Comparison of ENCODE assay signal across 26 mouse cellular contexts in the genomic region with DNA sequence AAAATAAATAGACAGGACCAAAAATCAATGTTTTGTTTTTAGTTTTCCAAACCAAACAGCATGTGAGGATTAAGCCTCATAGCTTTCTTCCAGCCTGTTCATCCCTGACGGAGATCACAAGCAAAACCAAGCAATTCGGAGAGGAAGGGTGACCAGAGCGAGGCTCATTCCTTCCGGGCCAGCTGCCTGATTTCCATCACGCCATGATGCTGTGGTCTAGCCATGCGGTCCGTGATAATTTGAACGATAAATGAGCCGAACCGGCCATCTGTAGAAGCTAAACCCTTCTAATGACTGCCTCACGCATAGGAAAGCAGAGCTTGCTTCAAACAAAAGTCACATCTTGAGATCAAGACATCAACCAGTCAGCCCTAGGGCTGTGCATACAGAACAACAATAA.
DNase-seq lines count a peak whose midpoint lies in the region; ATAC-seq lines count a peak whose summit lies in the region.
"Had no signal": no experiment of that assay in that cellular context is flagged by ENCODE, and none has a peak within 500 bp of the region (broad histone marks: within the 10 kb centered on the region; RNA-seq: fewer than 3 reads in every experiment).

No protein-coding gene starts in this region.

- WGBS in embryonic facial prominence, embryonic 14.5 days = 83% methylated on average over 11 of the region's 11 CpGs
- 90% methylated on average over 11 of the region's 11 CpGs for WGBS in embryonic facial prominence, embryonic 10.5 days

- no peaks in the 10 kb centered on the region for H3K36me3 ChIP-seq in embryonic facial prominence, embryonic 14.5 days (ENCODE audit: control insufficient read depth, insufficient read depth, low read length)
- H3K36me3 ChIP-seq in embryonic facial prominence, embryonic 10.5 days (replicated peaks) = no peaks in the 10 kb centered on the region
- H3K36me3 ChIP-seq: embryonic facial prominence, embryonic 15.5 days; forebrain, embryonic 12.5 days; heart, embryonic 12.5 days; hindbrain, embryonic 15.5 days; intestine, embryonic 15.5 days; limb, embryonic 12.5 days; liver, embryonic 15.5 days had no signal

- H3K9ac ChIP-seq in embryonic facial prominence, embryonic 14.5 days (ENCODE audit: low read depth, low read length) = no peak overlapping the region
- H3K9ac ChIP-seq: embryonic facial prominence, embryonic 15.5 days; forebrain, embryonic 12.5 days; forebrain, postnatal 0 days; heart, embryonic 12.5 days; hindbrain, embryonic 15.5 days; intestine, embryonic 15.5 days; limb, embryonic 12.5 days; liver, embryonic 15.5 days had no signal

- peaks cover 10% of the 10 kb centered on the region for H3K4me1 ChIP-seq in embryonic facial prominence, embryonic 14.5 days (ENCODE audit: control insufficient read depth, insufficient read depth, low read length)
- H3K4me1 ChIP-seq in embryonic facial prominence, embryonic 10.5 days = no peaks in the 10 kb centered on the region
- H3K4me1 ChIP-seq: heart, embryonic 12.5 days; intestine, embryonic 15.5 days; limb, embryonic 12.5 days; liver, embryonic 15.5 days had no signal

- no peaks in the 10 kb centered on the region for H3K9me3 ChIP-seq in embryonic facial prominence, embryonic 14.5 days (ENCODE audit: control insufficient read depth, low read length)
- H3K9me3 ChIP-seq in embryonic facial prominence, embryonic 10.5 days = no peaks in the 10 kb centered on the region
- H3K9me3 ChIP-seq: embryonic facial prominence, embryonic 15.5 days; forebrain, embryonic 12.5 days; heart, embryonic 12.5 days; hindbrain, embryonic 15.5 days; intestine, embryonic 15.5 days; limb, embryonic 12.5 days; liver, embryonic 15.5 days had no signal

- peak; percentile 22 for DNase-seq in embryonic facial prominence, embryonic 14.5 days (ENCODE audit: low spot score)
- no peak for DNase-seq in embryonic facial prominence, embryonic 10.5 days (ENCODE audit: low spot score)
- DNase-seq in lung, postnatal 36 days = peak; percentile 4
- no peak for DNase-seq in lung, postnatal 14 days
- DNase-seq in testis, postnatal 10 days (ENCODE audit: low spot score) = peak; percentile 26
- DNase-seq in testis, postnatal 14 days (ENCODE audit: low spot score) = no peak
- DNase-seq in layer of hippocampus, postnatal 36 days = no peak
- DNase-seq: adrenal gland, postnatal 14 days; cerebellum, adult 2 months; forebrain, postnatal 0 days; heart, adult 2 months; heart, postnatal 4 days; kidney, adult 8-10 months; kidney, postnatal 10 days; right cerebral cortex, postnatal 4 days; thymus, postnatal 4 days had no signal

- ATAC-seq in embryonic facial prominence, embryonic 14.5 days (ENCODE audit: low read depth) = no peak
- ATAC-seq: CD4-positive, CD25-positive, alpha-beta regulatory T cell, adult 4 months; forebrain, postnatal 0 days; intestine, embryonic 15.5 days had no signal

- H3K27me3 ChIP-seq in embryonic facial prominence, embryonic 14.5 days (replicated peaks; ENCODE audit: control insufficient read depth, insufficient read depth, low read length) = no peaks in the 10 kb centered on the region
- no peaks in the 10 kb centered on the region for H3K27me3 ChIP-seq in embryonic facial prominence, embryonic 10.5 days (replicated peaks; ENCODE audit: low read depth, poor library complexity, severe bottlenecking)
- H3K27me3 ChIP-seq: embryonic facial prominence, embryonic 15.5 days; heart, embryonic 12.5 days; hindbrain, embryonic 15.5 days; intestine, embryonic 15.5 days; limb, embryonic 12.5 days; liver, embryonic 15.5 days had no signal

- H3K27ac ChIP-seq in embryonic facial prominence, embryonic 14.5 days (replicated peaks; ENCODE audit: low read depth, low read length) = no peak overlapping the region
- H3K27ac ChIP-seq in embryonic facial prominence, embryonic 10.5 days (replicated peaks) = no peak overlapping the region
- H3K27ac ChIP-seq: embryonic facial prominence, embryonic 15.5 days; forebrain, embryonic 12.5 days; heart, adult 2 months; hindbrain, embryonic 15.5 days; intestine, embryonic 15.5 days; limb, embryonic 12.5 days; liver, embryonic 15.5 days; macrophage; stomach, postnatal 0 days had no signal

- no peak overlapping the region for H3K4me3 ChIP-seq in embryonic facial prominence, embryonic 14.5 days (ENCODE audit: low read depth, low read length)
- H3K4me3 ChIP-seq in embryonic facial prominence, embryonic 10.5 days = no peak overlapping the region
- H3K4me3 ChIP-seq: embryonic facial prominence, embryonic 15.5 days; forebrain, embryonic 12.5 days; heart, adult 2 months; heart, embryonic 12.5 days; hindbrain, embryonic 15.5 days; intestine, embryonic 15.5 days; limb, embryonic 12.5 days; liver, embryonic 15.5 days had no signal

- no peak overlapping the region for H3K4me2 ChIP-seq in embryonic facial prominence, embryonic 14.5 days (ENCODE audit: low read depth, low read length)
- H3K4me2 ChIP-seq: embryonic facial prominence, embryonic 15.5 days; forebrain, embryonic 12.5 days; heart, embryonic 12.5 days; hindbrain, embryonic 15.5 days; intestine, embryonic 15.5 days; limb, embryonic 12.5 days; liver, embryonic 15.5 days had no signal

Comparison
In these comparisons a context has a peak if more than half of its experiments do, and no peak if none do; other contexts are left out.
1. DNase-seq: peak in embryonic facial prominence, embryonic 14.5 days (single experiment), lung, postnatal 36 days (single experiment) and testis, postnatal 10 days (single experiment); none in embryonic facial prominence, embryonic 10.5 days (single experiment), lung, postnatal 14 days (single experiment), testis, postnatal 14 days (single experiment) and layer of hippocampus, postnatal 36 days (0 of 2).